8 mouse cellular contexts compared by ENCODE assay signal in genomic region chr6:128760416-128761143, GRCm38 (mm10). TPM values are rescaled to one million over a fixed set of nuclear protein-coding genes. Genes with fewer than 3 reads are reported as not detected.
A peak's percentile ranks its signal among the peaks of the same experiment; 100 is the strongest.
DNase-seq lines count a peak whose midpoint lies in the region; ATAC-seq and TF ChIP-seq lines count a peak whose summit lies in the region.
"Not testable (repeated sequence)": the region's sequence is repeated elsewhere in the genome, so short reads cannot be mapped to it uniquely, and the experiment has no call there.

No protein-coding gene starts in this region.

- not testable (repeated sequence) for H3K27me3 ChIP-seq in C2C12 (ENCODE audit: control insufficient read depth, insufficient read depth, insufficient read length); heart, embryonic 11.5 days (ENCODE audit: control insufficient read depth, insufficient read depth, low read length); kidney, embryonic 16.5 days (ENCODE audit: insufficient read depth, low read length); liver, adult 2 months (ENCODE audit: control insufficient read depth, insufficient read depth, low read length)

- not testable (repeated sequence) for H3K36me3 ChIP-seq in C2C12 (ENCODE audit: control insufficient read depth, insufficient read depth); heart, embryonic 11.5 days (ENCODE audit: control insufficient read depth, insufficient read depth, low read length); kidney, embryonic 16.5 days (ENCODE audit: insufficient read depth, low read length); liver, adult 2 months (ENCODE audit: control insufficient read depth, insufficient read depth, low read length)

- not testable (repeated sequence) for H3K79me3 ChIP-seq in C2C12 (ENCODE audit: low read depth)

- DNase-seq in brain, embryonic 14.5 days (ENCODE audit: low read depth) = peak; percentile 95
- DNase-seq in liver, adult 2 months (ENCODE audit: extremely low read depth, low read depth, low spot score) = peak; percentile 69
- DNase-seq in spleen, postnatal 36 days (ENCODE audit: low spot score in 2 of 2) = peak; percentile 82 to 86

- WGBS in heart, embryonic 11.5 days (ENCODE audit: insufficient replicate concordance) = 3% methylated on average over 42 of the region's 44 CpGs
- under 1% methylated on average over 44 of the region's 44 CpGs for WGBS in kidney, embryonic 16.5 days
- under 1% methylated on average over 44 of the region's 44 CpGs for WGBS in liver, adult 2 months

- TF ChIP-seq POLR2A in brain, embryonic 14.5 days (IDR thresholded peaks at IDR 0.05; ENCODE audit: borderline replicate concordance, extremely low read depth, insufficient read depth, insufficient read length, poor library complexity, severe bottlenecking) = peak; percentile 17; the same call in 1 of the 2 replicates
- TF ChIP-seq POLR2A in liver, adult 2 months (IDR thresholded peaks at IDR 0.05; ENCODE audit: extremely low read depth, insufficient read depth, low read length) = not testable (repeated sequence)

- H3ac ChIP-seq in C2C12 (ENCODE audit: control insufficient read depth, insufficient read length, low read depth) = peak overlapping the region; percentile 68

- 0 out of 2 replicates have a peak overlapping the region, but pooled peaks have one; percentile 29 for H3K27ac ChIP-seq in heart, embryonic 11.5 days (ENCODE audit: low read depth, low read length)
- H3K27ac ChIP-seq in kidney, embryonic 16.5 days (ENCODE audit: low read length) = peak overlapping the region; percentile 85
- H3K27ac ChIP-seq in liver, adult 2 months (replicated peaks; ENCODE audit: insufficient read depth, low read depth, low read length) = peak overlapping the region; percentile 70

- peak; percentile 82 for ATAC-seq in erythroblast, adult 5-6 weeks (replicated peaks; ENCODE audit: low FRiP score, poor library complexity, severe bottlenecking)
- peak; percentile 66 for ATAC-seq in heart, embryonic 11.5 days (replicated peaks; ENCODE audit: insufficient number of reproducible peaks, low FRiP score, low TSS enrichment)
- ATAC-seq in kidney, embryonic 16.5 days (ENCODE audit: low FRiP score, low TSS enrichment) = peak; percentile 81
- peak; percentile 50 for ATAC-seq in monocyte, adult 5-6 weeks (replicated peaks; ENCODE audit: insufficient number of reproducible peaks, low FRiP score, low TSS enrichment, poor library complexity, severe bottlenecking)

- H3K4me1 ChIP-seq in heart, embryonic 11.5 days (ENCODE audit: control insufficient read depth, insufficient read depth, low read length); kidney, embryonic 16.5 days (ENCODE audit: insufficient read depth, low read length); liver, adult 2 months (ENCODE audit: control insufficient read depth, insufficient read depth, low read length): not testable (repeated sequence)

- H3K4me3 ChIP-seq in C2C12 (ENCODE audit: insufficient read depth, poor library complexity, severe bottlenecking) = peak overlapping the region; percentile 55
- H3K4me3 ChIP-seq in heart, embryonic 11.5 days (ENCODE audit: low read depth, low read length) = peak overlapping the region; percentile 65
- H3K4me3 ChIP-seq in kidney, embryonic 16.5 days (ENCODE audit: low read length) = peak overlapping the region; percentile 71
- peak overlapping the region; percentile 79 for H3K4me3 ChIP-seq in liver, adult 2 months (ENCODE audit: insufficient read depth, low read depth, low read length)

- peak overlapping the region; percentile 57 for H3K4me2 ChIP-seq in heart, embryonic 11.5 days
- peak overlapping the region; percentile 53 for H3K4me2 ChIP-seq in kidney, embryonic 16.5 days (replicated peaks; ENCODE audit: low read depth, low read length)

- H3K9ac ChIP-seq in heart, embryonic 11.5 days (ENCODE audit: low read depth, low read length) = peak overlapping the region; percentile 82
- H3K9ac ChIP-seq in kidney, embryonic 16.5 days (replicated peaks; ENCODE audit: low read length) = peak overlapping the region; percentile 74
- H3K9ac ChIP-seq in liver, adult 2 months (ENCODE audit: low read depth, low read length) = peak overlapping the region; percentile 73

- TF ChIP-seq CTCF in C2C12 (IDR thresholded peaks at IDR 0.05; ENCODE audit: control insufficient read depth, insufficient read depth, insufficient read length) = peak; percentile 44
- peak; percentile 67 for TF ChIP-seq CTCF in brain, embryonic 14.5 days (IDR thresholded peaks at IDR 0.05; ENCODE audit: borderline replicate concordance, extremely low read depth, insufficient read depth, insufficient read length)
- peak; percentile 70 for TF ChIP-seq CTCF in liver, adult 2 months (IDR thresholded peaks at IDR 0.05; ENCODE audit: low read depth, low read length)

- not testable (repeated sequence) for H3K79me2 ChIP-seq in C2C12 (ENCODE audit: control insufficient read depth, insufficient read depth); liver, adult 2 months (ENCODE audit: control insufficient read depth, insufficient read depth, low read length)

- H3K9me3 ChIP-seq in heart, embryonic 11.5 days (replicated peaks; ENCODE audit: control insufficient read depth, low read length); kidney, embryonic 16.5 days (ENCODE audit: low read length): not testable (repeated sequence)

RNA-seq across cellular contexts. Expression of gene Klrb1c, which starts 28.4 kb away (rescaled TPM):
- polyA plus RNA-seq in C2C12 (2012; fragmentation: generic; extraction: Trizol) = not detected
- polyA plus RNA-seq in brain, embryonic 14.5 days (2012; rRNA removed) = 0.05 and 0.07 TPM in 2 replicates
- total RNA-seq in erythroblast, adult 5-6 weeks (2015; ENCODE audit: low replicate concordance) = not detected in 2 replicates
- 0.68 and 1.8 TPM in 2 replicates for total RNA-seq in erythroblast, adult 5-6 weeks (2017; ENCODE audit: low replicate concordance)
- not detected in 2 replicates for polyA plus RNA-seq in heart, embryonic 11.5 days (2014; fragmentation: Nextera tagmentation; extraction: Ambion mirVana)
- polyA plus RNA-seq in kidney, embryonic 16.5 days (2015; fragmentation: Nextera tagmentation; extraction: Ambion mirVana) = 0.06 and 0.30 TPM in 2 replicates
- total RNA-seq in liver, adult 2 months (2014; rRNA removed) = 0.74 and 1.1 TPM in 2 replicates
- polyA plus RNA-seq in liver, adult 2 months (2012; rRNA removed) = 0.13 and 0.17 TPM in 2 replicates
- 160 to 719 TPM (median 207 TPM) in 3 replicates for total RNA-seq in monocyte, adult 5-6 weeks (2017)

RNA-seq across cellular contexts. Expression of gene Klrb1, which starts 37.7 kb away (rescaled TPM):
- polyA plus RNA-seq in C2C12 (2012; fragmentation: generic; extraction: Trizol) = not detected
- 0.19 and 0.23 TPM in 2 replicates for polyA plus RNA-seq in brain, embryonic 14.5 days (2012; rRNA removed)
- not detected in 2 replicates for total RNA-seq in erythroblast, adult 5-6 weeks (2015; ENCODE audit: low replicate concordance)
- total RNA-seq in erythroblast, adult 5-6 weeks (2017; ENCODE audit: low replicate concordance) = not detected in 2 replicates
- not detected in 2 replicates for polyA plus RNA-seq in heart, embryonic 11.5 days (2014; fragmentation: Nextera tagmentation; extraction: Ambion mirVana)
- not detected in 2 replicates for polyA plus RNA-seq in kidney, embryonic 16.5 days (2015; fragmentation: Nextera tagmentation; extraction: Ambion mirVana)
- not detected in 2 replicates for total RNA-seq in liver, adult 2 months (2014; rRNA removed)
- polyA plus RNA-seq in liver, adult 2 months (2012; rRNA removed) = not detected in 2 replicates
- 8.4 to 20.4 TPM in 2 of 3 replicates, not detected in the other for total RNA-seq in monocyte, adult 5-6 weeks (2017)

Comparison
In these comparisons a context has a peak if more than half of its experiments do, and no peak if none do; other contexts are left out.
1. Peak in every context shown above with its lines: DNase-seq, ATAC-seq, H3K4me3 ChIP-seq and H3K27ac ChIP-seq.
2. H3K27ac ChIP-seq: peak in every context shown above with its lines; median percentile 85 in kidney, embryonic 16.5 days; 70 in liver, adult 2 months; 29 in heart, embryonic 11.5 days.